Mouse (Mus musculus) hindlimb bud, embryonic 11.5 days (tissue): ENCODE measurements around the gene Mybbp1a.

Source experiments
- DNase-seq: peaks from one replicate; pipeline ENCODE4 v3.0.0-alpha.2; 2012; ENCODE audit warnings: low read depth, low spot score; ENCODE audit errors: extremely low spot score

Gene Mybbp1a

DNA sequence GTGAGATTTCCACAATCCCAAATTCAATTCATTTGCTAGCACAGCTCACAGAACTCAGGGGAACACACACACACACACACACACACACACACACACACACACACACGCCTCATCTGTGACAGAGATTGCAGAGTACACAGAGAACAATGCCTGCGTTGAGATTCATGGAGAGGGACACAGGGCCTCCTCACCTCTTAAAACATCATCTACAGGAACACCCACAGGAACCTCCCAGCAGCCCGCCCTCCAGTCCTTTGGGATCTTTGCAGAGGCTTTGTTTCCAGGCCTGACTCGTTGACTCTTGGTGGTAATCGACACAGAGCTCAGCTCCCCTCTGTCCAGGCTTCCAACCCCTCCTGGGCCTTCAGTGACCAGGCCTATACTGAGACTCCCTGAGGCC lies 36.0 kb downstream of the Mybbp1a start:
- no peak for DNase-seq

DNA sequence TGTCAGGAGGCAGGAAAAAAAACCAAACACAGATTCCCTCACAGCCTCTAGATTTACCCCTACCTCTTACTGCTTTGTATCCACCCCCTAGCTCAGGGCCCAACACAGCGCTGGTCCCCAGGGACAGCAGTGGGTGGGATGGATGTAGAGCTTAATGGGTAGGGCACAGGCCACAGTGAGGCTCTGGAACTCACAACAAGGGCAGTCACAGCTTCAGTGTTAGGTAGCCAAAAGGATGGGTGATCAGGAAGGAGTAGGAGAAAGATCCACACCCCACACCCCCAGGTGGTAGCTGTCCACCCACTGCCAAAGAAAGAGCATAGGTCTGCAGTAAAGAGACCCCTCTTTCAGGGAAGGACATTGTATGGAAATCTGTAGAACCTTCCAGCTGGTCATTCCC lies 36.5 kb downstream of the Mybbp1a start:
- no peak for DNase-seq

DNA sequence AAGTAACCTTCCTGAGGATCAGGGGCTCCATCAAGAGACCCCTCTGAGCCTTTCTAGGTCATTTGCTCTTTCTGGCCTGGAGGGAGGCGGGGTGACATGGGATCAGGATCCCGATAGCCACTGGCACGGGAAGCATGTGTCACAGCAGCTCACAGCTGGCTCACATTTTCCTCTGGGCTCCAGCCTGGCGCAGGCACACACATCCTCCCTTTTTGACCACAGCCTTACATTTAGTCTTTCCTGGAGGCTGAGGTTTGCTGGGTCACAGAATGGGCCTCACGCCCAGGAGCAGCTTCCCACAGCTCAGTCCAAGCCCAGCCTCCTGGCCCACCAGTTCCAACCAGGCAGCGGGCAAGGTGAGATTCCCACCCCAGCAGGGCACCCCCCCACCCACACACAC lies 37.1 kb downstream of the Mybbp1a start:
- no peak for DNase-seq

GRCm38 (mm10) chr11:72479499-72479898 lies 38.3 kb downstream of the Mybbp1a start:
- no peak for DNase-seq

- DNase-seq: no peak
Measured at GRCm38 (mm10) chr11:72481313-72481712, 40.2 kb downstream of the Mybbp1a start.

DNA sequence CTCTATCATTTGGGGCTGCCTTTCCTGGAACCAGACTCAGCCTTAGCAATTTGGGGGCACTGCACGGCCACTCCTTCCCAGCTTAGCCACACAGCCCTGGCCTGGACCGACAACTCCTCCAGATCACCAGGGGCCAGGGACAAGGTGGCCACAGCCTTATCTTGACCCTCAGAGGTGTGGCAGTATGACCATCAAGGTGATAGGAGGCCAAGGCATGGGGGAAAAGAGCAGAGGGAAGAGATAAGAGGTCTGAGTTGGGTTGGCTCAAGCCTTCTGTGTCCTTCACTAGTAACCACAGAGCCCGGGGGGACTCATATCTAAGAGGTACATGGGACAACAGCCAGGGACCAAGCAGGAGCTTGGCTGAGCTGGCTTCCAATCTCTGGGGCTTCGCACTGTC lies 40.8 kb downstream of the Mybbp1a start:
- DNase-seq: no peak

- DNase-seq: no peak
Measured at GRCm38 (mm10) chr11:72484549-72484948, 43.4 kb downstream of the Mybbp1a start.

- DNase-seq: no peak
Measured at GRCm38 (mm10) chr11:72485157-72485556, 44.0 kb downstream of the Mybbp1a start.

GRCm38 (mm10) chr11:72485960-72486359 lies 44.8 kb downstream of the Mybbp1a start:
- DNase-seq: no peak

DNA sequence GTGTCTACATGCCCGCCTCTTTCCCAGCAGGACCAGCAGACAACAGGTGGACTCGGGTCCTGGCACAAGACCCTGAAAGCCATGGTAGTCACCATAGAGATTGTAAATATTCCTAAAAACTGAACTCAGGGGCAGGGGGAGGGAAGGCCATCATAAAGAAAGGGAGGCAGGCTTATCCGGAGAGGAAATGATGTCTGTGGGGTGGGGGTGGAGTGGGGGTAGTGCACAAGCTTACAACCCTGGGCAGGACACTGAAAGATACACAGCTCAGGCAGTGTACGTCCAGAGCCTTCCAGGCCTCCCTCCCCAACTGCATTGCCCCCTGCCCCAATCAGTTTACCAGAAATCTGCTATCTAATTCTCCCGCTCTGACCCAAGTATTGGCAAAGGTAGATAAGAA lies 46.0 kb downstream of the Mybbp1a start:
- DNase-seq: no peak

DNA sequence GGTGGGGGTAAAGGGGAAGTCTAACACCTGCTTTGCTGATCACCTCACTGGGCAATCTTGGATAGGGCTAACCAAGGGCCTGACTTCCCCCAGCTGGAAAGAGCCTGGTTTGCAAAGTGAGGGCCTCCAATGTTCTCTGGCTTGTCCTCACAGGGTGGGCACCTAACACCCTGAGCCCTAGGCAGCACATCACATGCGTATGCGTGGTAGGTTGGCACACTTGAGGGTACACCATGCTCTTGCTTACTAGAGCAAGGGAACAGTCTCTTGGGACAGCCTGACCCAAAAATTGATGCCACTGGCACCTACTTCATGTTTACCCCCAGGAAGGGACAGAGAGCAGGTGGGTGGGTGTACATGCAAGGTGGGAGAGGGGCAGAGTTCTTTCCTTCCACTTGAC lies 46.6 kb downstream of the Mybbp1a start:
- DNase-seq: no peak

DNA sequence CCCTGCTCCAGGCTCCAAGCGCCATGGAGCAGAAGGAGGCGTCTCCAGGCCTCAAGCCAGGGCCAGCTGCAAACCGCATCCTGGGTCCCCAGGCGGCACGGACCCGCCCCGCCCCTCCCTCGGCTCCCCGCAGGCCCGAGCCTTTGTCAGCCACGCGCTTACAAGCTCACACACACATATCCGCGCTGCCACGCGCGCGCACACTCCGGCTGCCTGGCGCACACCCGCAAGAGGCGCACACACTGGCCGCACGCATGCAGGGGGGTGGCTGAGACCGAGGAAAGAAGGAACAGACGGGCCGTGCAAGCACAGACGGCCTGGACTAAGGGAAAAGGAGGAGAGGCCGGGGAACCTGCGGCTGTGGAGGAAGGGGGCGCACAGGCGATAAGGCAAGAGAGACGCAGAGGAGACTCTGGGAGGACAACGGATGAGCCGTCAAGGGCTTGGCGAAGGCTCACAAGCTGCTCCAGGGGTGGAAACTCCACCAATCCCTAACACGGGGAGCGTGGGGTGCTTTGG lies 47.7 kb downstream of the Mybbp1a start:
- no peak for DNase-seq

DNA sequence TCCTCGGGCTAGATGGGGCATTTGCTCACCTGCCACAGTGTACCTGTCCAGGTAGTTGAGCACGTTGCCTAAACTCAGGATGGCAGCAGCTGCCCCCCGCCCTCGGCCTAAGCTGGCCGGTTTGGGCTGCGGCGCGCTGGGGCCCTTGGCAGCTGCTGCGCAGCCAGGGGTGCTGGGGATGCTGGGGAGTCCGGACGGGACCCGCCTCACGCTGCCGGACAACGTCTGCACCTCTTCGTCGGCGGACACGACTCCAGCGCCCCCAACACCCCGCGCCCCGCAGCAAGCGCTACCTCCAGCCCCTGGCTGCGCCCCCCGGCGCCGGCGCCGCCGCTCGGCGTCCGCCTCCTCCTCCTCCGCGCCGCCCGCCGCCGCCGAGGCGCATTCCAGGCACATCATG lies 48.2 kb downstream of the Mybbp1a start:
- no peak for DNase-seq

DNA sequence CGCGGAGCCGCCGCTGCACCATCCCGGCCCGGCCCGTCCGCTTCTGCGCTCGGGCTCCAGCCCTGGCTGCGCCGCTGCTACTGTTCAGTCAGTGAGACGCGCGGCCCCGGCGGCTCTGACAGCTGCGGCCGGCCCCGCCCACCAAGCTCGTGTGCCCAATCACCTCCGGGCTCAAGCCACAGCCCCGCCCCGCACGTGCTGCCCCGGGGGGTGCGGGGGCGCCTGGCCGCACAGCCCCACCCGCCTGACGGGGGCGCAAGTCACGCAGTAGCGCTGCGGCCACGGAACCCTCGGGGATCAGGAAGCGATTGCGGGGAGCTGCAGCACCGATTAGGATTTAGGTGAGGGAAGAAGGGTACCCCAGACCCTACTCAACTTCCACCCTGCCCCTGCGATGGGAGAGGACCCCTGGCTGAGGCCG lies 48.7 kb downstream of the Mybbp1a start, which contains the start of gene Spns2:
Gene Spns2, minus strand, starts transcription at position 24 of the 421 bp plus-strand sequence.
- no peak for DNase-seq

DNA sequence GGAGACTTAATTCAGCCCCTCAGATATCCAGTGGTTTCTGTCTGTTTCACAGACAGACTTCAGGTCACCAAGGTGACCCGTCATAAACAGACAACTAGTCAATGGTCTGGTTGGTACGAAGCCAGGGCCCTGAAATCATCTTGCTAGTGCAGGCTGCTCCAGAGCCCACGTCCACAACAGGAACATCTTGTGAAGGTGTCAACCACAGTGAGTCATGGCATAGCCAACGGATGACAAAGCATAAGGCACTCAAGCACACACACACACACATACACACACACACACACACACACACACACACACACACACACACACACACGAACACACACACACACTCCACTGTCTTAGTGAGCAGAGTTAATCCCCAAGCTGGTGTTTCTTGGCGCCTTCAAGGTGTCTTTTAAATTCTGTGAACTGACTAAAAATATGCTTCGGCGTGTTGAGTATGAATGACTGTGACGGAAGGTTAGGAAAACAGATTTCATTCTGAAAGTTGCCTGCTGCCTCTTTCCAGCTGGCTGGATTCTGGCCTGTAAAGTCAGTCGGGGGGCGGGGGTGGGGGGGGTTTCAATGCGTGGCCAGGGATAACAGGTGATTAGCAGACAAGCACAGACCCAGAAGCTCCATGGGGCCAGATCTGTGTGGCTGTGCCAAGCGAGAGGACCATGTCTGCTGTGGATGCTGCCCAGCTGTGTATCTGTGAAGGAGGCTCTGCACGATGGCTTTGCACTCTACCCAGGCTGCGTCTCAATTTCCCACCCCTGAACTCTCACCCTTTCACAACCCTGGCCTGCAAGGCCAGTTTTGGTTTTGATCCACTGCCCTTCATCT lies 50.2 kb downstream of the Mybbp1a start:
- DNase-seq: no peak

DNA sequence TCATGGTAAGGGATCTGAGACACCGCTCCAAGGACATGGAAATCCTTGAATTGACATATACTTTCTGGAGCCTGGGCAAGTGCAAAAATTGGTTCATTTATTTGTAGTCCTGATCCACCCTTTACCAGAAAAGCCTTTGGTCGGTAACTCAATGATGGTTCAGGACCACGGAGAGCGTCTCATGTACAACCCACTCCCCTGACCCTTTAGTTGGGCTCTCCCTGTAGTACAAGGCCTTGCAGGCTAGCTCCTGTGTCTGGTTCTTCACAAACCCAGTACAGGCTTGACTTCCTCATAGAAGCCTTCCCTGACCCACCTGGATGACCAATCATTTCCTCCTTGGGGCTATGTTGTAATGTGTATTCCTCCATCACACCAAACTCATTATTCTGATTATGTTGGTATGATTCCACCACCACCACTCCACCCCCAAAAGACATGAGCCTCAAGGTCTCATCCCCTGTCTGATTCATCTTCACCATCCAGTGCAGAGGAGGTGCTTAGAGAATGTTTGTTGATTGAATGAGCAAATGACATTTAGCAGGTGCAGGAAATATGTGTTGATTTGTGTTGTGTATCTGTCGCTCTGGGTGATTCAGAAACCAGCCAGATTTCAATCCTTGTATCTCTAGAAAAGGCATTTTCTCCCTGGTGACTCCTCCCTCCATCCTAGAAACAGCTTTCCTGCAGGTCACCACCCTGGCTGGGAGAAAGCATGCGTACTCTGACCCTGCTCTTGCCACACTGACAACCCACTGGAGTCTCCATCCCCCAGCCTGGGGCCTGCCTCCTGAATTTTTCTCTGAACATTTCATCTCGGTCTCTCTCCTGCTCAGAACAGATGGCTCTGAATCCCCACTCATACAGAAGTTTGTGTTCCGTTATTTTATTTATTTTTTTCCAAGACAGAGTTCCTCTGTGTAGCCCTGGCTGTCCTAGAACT lies 53.2 kb downstream of the Mybbp1a start:
- DNase-seq: peak; percentile 35

DNA sequence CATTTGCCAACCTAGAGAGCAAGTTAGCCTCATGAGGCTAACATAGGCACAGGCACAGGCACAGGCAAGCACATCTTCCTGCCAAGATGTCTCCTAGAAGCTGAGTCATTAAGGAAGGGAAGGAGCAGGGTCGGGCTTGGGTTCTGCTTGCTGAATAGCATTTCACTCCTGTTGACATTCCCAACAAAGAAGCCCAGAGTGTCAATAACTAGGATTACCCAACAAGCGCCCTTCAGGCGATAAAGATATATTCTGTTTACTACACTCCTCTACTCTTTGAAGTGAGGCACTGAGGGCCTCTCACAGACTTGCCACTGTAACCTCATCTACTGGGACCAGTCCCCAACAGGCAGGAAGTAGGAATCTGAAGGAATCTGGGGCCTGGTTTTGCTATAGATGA lies 54.9 kb downstream of the Mybbp1a start:
- no peak for DNase-seq

GRCm38 (mm10) chr11:72496775-72497174 lies 55.6 kb downstream of the Mybbp1a start:
- DNase-seq: no peak

- no peak for DNase-seq
Measured at GRCm38 (mm10) chr11:72497367-72497766, 56.2 kb downstream of the Mybbp1a start.

GRCm38 (mm10) chr11:72500139-72500538 lies 59.0 kb downstream of the Mybbp1a start:
- no peak for DNase-seq
